Mouse (Mus musculus): Measurements from ENCODE around the gene Fam198a. TPM values are rescaled to one million over a fixed set of nuclear protein-coding genes. Genes with fewer than 3 reads are reported as not detected.
"Not testable (repeated sequence)": the region's sequence is repeated elsewhere in the genome, so short reads cannot be mapped to it uniquely, and the experiment has no call there.

Gene Fam198a
- total RNA-seq, 2 experiments from 2014 or later: 3.5 to 4.7 TPM

DNA sequence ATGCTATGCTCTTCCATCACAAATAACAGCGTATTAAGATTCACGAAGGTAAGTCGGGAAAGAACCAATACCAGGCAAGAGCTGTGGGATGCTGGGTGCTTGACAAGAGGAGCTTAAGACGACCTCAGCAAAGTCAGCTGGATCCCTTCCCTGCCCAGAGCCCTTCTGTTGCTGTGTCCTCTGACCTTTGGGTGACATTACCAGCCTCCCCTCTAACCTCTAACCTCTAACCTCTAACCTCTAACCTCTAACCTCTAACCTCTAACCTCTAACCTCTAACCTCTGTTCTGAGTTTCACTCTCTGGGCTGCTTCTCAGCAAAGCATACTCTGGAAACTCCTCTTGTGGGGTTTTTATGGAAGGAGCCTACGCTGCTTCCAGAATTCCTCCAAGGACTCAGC lies 67.3 kb downstream of the Fam198a start:
- no peak for DNase-seq (ENCODE audit: low spot score in 2 of 2)

DNA sequence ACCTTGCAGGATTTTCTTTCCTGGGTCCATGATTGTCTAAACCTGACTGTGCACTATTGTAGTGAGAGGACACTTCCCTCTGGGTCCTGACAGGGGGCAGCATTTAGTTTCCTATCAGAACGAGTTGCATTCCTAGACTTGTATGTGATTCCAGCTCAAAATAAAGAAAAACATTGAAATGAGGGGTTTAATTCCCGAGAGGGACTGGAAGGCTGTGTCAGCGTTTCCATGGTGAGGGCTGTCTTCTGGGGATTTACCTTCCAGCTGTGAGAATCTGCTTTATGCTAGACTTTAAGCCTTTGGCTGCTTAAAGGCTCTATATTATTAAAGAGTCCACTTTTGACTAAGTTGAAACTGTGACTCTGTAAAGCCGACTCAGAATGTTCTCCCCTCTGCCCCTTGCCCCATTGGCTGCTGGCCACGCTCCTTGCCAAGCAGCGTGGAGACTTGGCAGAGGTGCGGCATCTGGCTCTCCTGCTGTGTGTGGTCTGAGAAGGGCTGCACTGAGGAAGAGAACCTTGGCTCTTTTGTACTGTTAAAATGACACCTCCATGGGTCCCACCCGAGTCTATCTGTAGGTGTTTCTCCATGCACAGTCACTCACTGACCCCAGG lies 68.1 kb downstream of the Fam198a start:
- DNase-seq (ENCODE audit: low spot score in 2 of 2): peak in 1 of 2 experiments; percentile 80

DNA sequence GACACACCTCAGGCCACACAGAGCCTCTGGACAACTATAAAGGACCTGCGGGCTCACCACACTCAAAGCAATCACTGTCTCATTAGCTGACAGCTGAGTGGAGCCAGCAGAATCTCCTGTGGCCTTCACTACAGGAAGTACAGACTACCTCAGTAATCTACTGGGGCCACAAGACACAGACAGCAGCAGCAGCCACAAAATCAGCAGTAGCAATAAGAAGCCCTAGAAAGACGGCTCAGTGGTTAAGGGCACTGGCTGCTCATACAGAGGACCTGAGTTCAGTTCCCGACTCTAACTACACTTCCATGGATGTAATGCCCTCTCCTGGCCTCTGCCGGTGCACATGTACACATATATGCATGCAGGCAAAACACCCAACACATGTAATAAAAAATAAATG lies 69.5 kb downstream of the Fam198a start:
- no peak for DNase-seq (ENCODE audit: low spot score in 2 of 2)

DNA sequence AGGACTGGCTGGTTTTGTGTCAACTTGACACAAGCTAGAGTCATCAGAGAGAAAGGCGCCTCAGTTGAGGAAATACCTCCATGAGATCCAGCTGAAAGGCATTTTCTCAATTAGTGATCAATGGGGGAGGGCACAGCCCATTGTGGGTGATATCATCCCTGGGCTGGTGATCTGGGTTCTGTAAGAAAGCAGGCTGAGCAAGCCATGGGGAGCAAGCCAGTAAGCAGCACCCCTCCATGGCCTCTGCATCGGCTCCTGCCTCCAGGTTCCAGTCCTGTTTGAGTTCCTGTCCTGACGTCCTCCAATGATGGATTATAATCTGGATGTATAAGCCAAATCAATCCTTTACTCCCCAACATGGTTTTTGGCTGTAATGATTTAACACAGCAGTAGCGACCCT lies 70.4 kb downstream of the Fam198a start:
- not testable (repeated sequence) for DNase-seq (ENCODE audit: low spot score in 2 of 2)

DNA sequence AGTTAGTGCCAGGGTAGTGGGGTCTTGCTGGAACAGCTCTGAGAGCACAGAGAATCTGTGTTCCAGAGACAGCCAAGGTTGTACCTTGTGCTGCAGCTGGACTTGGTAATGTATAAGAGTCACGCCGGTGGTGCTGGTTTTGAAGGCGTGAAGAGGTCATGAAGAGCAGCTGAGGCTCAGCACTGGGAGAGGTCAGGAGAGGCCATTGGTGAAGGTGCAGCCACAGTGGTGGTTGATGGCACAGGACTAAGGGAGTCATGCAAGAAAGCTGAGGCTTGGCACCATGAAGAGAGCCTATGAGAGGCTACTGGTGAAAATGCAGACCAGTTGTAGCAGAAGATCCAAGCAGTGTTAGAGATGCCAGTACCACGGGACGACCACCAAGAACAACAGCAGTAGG lies 70.8 kb downstream of the Fam198a start:
- DNase-seq (ENCODE audit: low spot score in 2 of 2): no peak

DNA sequence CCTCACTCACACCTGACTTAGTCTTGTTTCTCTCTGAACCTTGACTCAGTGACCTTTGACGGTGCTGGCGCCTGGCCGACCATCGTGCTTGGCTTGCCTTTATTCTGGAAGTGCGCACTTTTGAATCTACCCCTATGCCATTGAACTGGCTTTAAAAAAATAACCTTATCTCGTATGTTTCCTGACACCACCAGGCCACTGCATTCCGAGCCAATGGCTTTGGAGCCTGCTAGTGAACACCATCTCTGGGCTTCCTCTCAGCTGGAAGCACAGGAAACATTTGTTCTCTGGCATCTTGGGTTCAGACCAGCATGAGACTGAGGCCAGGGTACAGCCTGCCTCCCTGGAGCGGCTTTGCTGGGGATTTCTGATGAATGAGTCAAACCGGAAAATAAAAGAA lies 72.0 kb downstream of the Fam198a start:
- peak in 1 of 2 experiments; percentile 76 for DNase-seq (ENCODE audit: low spot score in 2 of 2)

DNA sequence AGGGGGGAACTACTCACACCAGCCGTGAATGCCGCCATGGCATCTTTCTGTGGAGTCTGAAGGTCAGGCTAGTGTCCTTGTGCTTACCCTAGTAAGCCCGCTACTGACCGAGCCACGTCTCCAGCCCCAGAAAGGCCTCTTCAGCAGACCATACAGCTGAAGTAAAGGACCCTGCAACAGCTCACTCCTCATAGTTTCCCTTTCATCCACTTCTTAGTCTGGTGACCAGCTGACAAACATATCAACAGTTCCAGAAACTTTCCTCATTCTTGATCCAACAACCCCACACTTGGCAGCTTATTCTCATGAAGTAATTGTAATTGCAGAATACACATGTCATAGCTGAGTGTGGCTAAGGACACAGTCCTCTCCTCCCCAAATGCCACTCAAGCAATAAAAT lies 73.1 kb downstream of the Fam198a start:
- no peak for DNase-seq (ENCODE audit: low spot score in 2 of 2)

DNA sequence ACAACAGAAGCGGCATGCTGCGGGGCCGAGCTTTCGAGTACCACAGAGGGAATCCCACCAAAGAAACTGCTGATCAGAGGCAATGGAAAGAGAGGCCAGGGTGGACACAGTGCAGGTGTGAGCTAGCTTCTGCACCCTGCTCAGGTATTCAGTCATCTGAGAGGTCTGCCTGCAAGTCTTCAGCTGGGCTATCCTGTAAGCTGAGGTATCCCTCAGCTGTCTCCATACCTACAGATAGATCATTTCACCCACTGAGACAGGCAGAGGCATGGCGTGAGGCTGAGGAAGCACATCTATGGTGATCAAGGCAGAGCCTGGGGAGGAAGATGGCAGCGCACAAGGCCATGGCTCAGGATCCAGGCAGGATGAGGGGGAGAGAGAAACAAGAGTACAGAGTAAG lies 73.6 kb downstream of the Fam198a start:
- DNase-seq (ENCODE audit: low spot score in 2 of 2): no peak

DNA sequence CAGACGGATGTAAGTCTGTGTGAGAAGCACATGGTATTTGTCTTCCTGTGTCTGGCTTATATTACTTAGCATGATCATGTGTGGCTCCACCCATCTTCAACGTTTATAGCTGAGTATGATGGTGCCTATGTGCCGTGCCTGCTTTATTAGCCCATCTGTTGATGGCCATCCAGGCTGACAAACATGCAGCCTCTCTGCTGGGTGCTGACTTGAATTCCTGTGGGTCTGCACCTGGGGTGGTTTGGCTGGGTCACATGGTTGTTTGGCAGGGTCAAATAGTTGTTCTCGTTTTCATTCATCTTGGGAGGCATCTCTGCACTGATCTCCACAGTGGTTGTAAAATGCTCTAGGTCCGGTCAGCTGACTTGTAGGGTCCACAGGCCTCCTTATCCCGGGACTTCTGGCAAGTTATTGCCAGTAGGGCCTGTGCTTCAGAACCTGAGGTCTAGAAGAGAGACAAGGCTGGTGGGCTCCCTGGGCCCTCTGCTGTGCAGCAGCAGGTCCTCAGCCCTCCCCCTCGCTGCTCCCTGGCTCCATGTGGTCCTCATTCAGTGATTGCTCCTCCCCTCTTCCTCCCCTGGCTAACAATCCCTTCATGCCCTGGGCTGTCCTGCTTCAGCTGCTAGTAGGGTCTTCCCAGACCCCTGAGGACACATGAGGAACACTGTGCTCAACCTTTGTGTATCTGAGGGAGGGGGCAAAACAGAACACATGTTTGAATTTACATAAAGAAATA lies 75.2 kb downstream of the Fam198a start:
- no peak for DNase-seq (ENCODE audit: low spot score in 2 of 2)

DNA sequence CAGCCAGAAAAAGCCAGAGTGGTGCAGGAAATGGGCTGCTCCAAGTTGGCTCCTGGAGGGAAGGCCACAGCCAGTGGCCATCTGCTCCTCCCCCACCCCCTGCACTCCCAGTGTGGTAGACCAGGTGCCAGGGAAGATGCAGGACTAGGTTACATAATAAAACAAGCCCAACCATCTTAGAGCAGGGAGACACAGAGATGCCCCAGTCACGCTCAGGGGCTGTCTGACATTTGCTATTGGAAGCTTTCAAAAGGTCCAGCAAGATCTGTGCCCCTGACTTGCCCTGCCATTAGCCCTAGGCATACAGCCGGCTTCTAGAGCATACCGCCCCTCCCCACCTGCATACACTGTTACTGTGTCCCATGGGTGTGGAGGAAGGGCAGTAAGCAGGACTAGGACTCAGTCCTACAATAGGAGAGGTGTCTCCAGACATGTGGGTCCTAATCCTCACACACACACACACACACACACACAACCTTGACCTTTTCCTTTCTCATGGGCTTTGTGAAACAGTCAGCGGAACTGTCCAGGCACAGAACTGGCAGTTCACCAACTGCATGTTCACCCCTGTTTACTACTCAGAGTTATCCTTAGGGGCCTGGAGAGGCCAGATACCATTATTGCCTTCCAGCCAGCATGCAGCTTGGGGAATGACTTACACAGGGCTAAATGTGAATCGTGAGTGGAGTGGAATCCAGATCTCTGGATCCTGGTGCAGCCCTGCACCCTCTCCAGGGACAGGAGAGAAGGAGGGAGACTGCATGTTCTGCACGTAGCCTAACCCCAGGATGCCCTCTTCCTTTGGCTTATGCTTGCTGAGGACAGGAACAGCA lies 76.5 kb downstream of the Fam198a start:
- peak in 1 of 2 experiments; percentile 41 for DNase-seq (ENCODE audit: low spot score in 2 of 2)

DNA sequence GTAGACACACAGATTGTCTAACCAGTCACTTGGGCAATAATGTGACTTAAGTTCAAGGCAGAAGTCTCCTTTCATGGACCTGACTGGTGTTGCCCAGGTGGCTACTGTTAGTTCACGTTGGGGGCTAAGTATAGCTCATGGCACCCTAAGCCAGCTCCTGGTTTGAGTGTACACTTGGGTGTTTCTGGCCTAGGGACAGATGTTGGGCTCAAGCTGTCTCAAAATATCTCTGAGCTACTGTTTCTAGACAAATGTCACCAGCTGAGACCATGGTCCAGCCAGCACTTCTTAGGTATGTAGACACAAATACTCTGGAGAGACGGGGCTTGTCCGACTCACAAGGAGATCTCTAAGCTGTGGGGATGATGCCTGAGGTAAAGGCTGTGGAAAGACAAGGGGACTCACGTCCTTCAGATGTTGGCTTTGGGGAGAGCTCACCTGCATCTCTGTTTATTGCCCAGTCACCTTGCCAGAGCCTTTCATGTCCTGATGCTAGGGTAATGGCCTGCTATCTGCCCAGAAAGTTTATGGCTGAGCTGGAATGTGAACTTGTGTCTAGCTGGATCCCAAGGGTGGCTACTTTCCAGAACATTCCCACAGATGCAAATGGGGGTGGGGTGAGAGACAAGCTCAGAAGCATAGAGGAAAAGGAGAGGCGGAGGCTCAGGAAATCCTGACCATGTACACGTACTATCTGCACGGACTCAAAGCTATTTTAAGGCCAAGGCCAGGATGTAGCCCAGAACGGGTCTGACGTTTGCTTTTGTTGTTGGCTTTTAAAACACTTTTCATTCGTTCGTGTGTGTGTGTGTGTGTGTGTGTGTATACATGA lies 77.3 kb downstream of the Fam198a start:
- DNase-seq (ENCODE audit: low spot score in 2 of 2): no peak

DNA sequence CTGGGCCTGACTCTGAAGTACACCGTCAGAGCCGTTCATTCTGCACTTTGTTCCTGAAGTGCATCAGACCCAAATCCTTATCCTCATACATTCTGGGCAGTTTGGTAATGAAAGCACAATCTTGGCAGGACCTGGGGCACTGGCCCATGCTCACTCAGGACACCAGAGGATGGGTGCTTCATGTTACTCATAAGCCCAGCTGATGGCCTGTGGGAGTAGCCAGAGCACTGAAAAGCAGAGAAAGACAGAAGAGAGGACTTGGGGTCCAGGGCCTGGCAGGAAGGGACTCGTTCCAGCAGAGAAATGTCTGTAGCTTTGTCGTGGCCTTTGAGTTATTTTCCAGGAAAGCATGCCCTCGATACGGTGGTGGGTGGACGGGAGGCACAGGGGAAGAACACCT lies 79.0 kb downstream of the Fam198a start:
- no peak for DNase-seq (ENCODE audit: low spot score in 2 of 2)

Other genes starting within 250 kb of the Fam198a start
- 10 to 100 TPM; 26.4 to 28.7 TPM for gene Sec22c, start 245.5 kb upstream of the Fam198a start, total RNA-seq (2021)
- gene Ss18l2, start 240.7 kb upstream of the Fam198a start, total RNA-seq (2021): 10 to 100 TPM; 83.1 to 92.6 TPM
- 100 to 1,000 TPM; 105 to 121 TPM for gene Nktr, start 231.8 kb upstream of the Fam198a start, total RNA-seq (2021)
- 100 to 1,000 TPM; 105 to 107 TPM for gene Zfp651, start 191.7 kb upstream of the Fam198a start, total RNA-seq (2021)
- 1 to 10 TPM; 3.2 to 4.3 TPM for gene Klhl40, start 173.4 kb upstream of the Fam198a start, total RNA-seq (2021)
- 1 to 10 TPM; 7.5 to 8.3 TPM for gene Hhatl, start 158.5 kb upstream of the Fam198a start, total RNA-seq (2021)
- gene Ccdc13, start 111.5 kb upstream of the Fam198a start, total RNA-seq (2021): 1 to 10 TPM; 8.3 to 9.4 TPM
- gene Higd1a, start 92.6 kb upstream of the Fam198a start, total RNA-seq (2021): 100 to 1,000 TPM in 1 of 2 experiments, 10 to 100 TPM in 1; 96.5 to 101 TPM
- gene Ackr2, start 52.6 kb upstream of the Fam198a start, total RNA-seq (2021): 1 to 10 TPM; 2.6 to 4.2 TPM
- gene Cyp8b1, start 34.7 kb upstream of the Fam198a start, total RNA-seq (2021): not detected
- gene Pomgnt2, start 46.1 kb downstream of the Fam198a start, total RNA-seq (2021): 10 to 100 TPM; 39.0 to 39.2 TPM
- 100 to 1,000 TPM; 110 to 122 TPM for gene Snrk, start 166.3 kb downstream of the Fam198a start, total RNA-seq (2021)

Data from layer of hippocampus, postnatal 14 days (tissue).